Comparison of ENCODE assay signal across 16 mouse cellular contexts in genomic region chr5:13428702-13429101, GRCm38 (mm10).
DNase-seq lines count a peak whose midpoint lies in the region; ATAC-seq and TF ChIP-seq lines count a peak whose summit lies in the region.
"Had no signal": no experiment of that assay in that cellular context is flagged by ENCODE, and none has a peak within 500 bp of the region (broad histone marks: within the 10 kb centered on the region; RNA-seq: fewer than 3 reads in every experiment).

No protein-coding gene starts in this region.

- H3K36me3 ChIP-seq in forebrain, embryonic 14.5 days (ENCODE audit: control insufficient read depth, insufficient read depth, low read length), result no peaks in the 10 kb centered on the region
- no peaks in the 10 kb centered on the region for H3K36me3 ChIP-seq in forebrain, embryonic 13.5 days (ENCODE audit: poor library complexity, severe bottlenecking)
- no peaks in the 10 kb centered on the region for H3K36me3 ChIP-seq in kidney, embryonic 16.5 days (ENCODE audit: insufficient read depth, low read length)
- H3K36me3 ChIP-seq in midbrain, postnatal 0 days (ENCODE audit: insufficient read depth, low read length), result no peaks in the 10 kb centered on the region
- H3K36me3 ChIP-seq in midbrain, embryonic 14.5 days (ENCODE audit: control insufficient read depth, insufficient read depth, low read length), result no peaks in the 10 kb centered on the region
- H3K36me3 ChIP-seq: hindbrain, embryonic 13.5 days; midbrain, embryonic 13.5 days; neural tube, embryonic 12.5 days had no signal

- H3K4me3 ChIP-seq in forebrain, embryonic 14.5 days (ENCODE audit: low read depth, low read length), result no peak overlapping the region
- H3K4me3 ChIP-seq in forebrain, embryonic 13.5 days, result no peak overlapping the region
- no peak overlapping the region for H3K4me3 ChIP-seq in kidney, embryonic 16.5 days (ENCODE audit: low read length)
- no peak overlapping the region for H3K4me3 ChIP-seq in midbrain, postnatal 0 days (ENCODE audit: low read depth, low read length)
- no peak overlapping the region for H3K4me3 ChIP-seq in midbrain, embryonic 14.5 days (replicated peaks; ENCODE audit: low read depth, low read length)
- H3K4me3 ChIP-seq: embryonic facial prominence, embryonic 13.5 days; hindbrain, embryonic 13.5 days; midbrain, embryonic 13.5 days; neural tube, embryonic 12.5 days had no signal

- no peaks in the 10 kb centered on the region for H3K4me1 ChIP-seq in forebrain, embryonic 14.5 days (ENCODE audit: control insufficient read depth, insufficient read depth, low read length)
- H3K4me1 ChIP-seq in forebrain, embryonic 13.5 days, result no peaks in the 10 kb centered on the region
- H3K4me1 ChIP-seq in kidney, embryonic 16.5 days (ENCODE audit: insufficient read depth, low read length), result 0 out of 2 replicates have a peak, but pooled peaks cover 2% of the 10 kb centered on the region
- no peaks in the 10 kb centered on the region for H3K4me1 ChIP-seq in midbrain, postnatal 0 days (ENCODE audit: insufficient read depth, low read length)
- no peaks in the 10 kb centered on the region for H3K4me1 ChIP-seq in midbrain, embryonic 14.5 days (ENCODE audit: control insufficient read depth, insufficient read depth, low read length)
- H3K4me1 ChIP-seq: embryonic facial prominence, embryonic 13.5 days; hindbrain, embryonic 13.5 days; midbrain, embryonic 13.5 days; neural tube, embryonic 12.5 days had no signal

- H3K27ac ChIP-seq in forebrain, embryonic 14.5 days (ENCODE audit: low read depth, low read length), result no peak overlapping the region
- no peak overlapping the region for H3K27ac ChIP-seq in forebrain, embryonic 13.5 days
- no peak overlapping the region for H3K27ac ChIP-seq in kidney, embryonic 16.5 days (ENCODE audit: low read length)
- no peak overlapping the region for H3K27ac ChIP-seq in midbrain, postnatal 0 days (ENCODE audit: low read depth, low read length)
- H3K27ac ChIP-seq in midbrain, embryonic 14.5 days (replicated peaks; ENCODE audit: low read depth, low read length), result no peak overlapping the region
- H3K27ac ChIP-seq: embryonic facial prominence, embryonic 13.5 days; hindbrain, embryonic 13.5 days; midbrain, embryonic 13.5 days; neural tube, embryonic 12.5 days had no signal

- H3K27me3 ChIP-seq in forebrain, embryonic 14.5 days (replicated peaks; ENCODE audit: control insufficient read depth, insufficient read depth, low read length), result no peaks in the 10 kb centered on the region
- H3K27me3 ChIP-seq in forebrain, embryonic 13.5 days, result no peaks in the 10 kb centered on the region
- no peaks in the 10 kb centered on the region for H3K27me3 ChIP-seq in kidney, embryonic 16.5 days (ENCODE audit: insufficient read depth, low read length)
- no peaks in the 10 kb centered on the region for H3K27me3 ChIP-seq in midbrain, postnatal 0 days (ENCODE audit: insufficient read depth, low read length)
- no peaks in the 10 kb centered on the region for H3K27me3 ChIP-seq in midbrain, embryonic 14.5 days (ENCODE audit: control insufficient read depth, insufficient read depth, low read length)
- H3K27me3 ChIP-seq: embryonic facial prominence, embryonic 13.5 days; hindbrain, embryonic 13.5 days; midbrain, embryonic 13.5 days; neural tube, embryonic 12.5 days had no signal

- no peak overlapping the region for H3K4me2 ChIP-seq in forebrain, embryonic 14.5 days (ENCODE audit: low read length)
- H3K4me2 ChIP-seq in forebrain, embryonic 13.5 days, result no peak overlapping the region
- no peak overlapping the region for H3K4me2 ChIP-seq in kidney, embryonic 16.5 days (replicated peaks; ENCODE audit: low read depth, low read length)
- no peak overlapping the region for H3K4me2 ChIP-seq in midbrain, postnatal 0 days (ENCODE audit: low read depth, low read length, poor library complexity, severe bottlenecking)
- no peak overlapping the region for H3K4me2 ChIP-seq in midbrain, embryonic 14.5 days (ENCODE audit: low read length)
- H3K4me2 ChIP-seq: embryonic facial prominence, embryonic 13.5 days; heart, embryonic 11.5 days; hindbrain, embryonic 13.5 days; midbrain, embryonic 13.5 days; neural tube, embryonic 12.5 days had no signal

- peak; percentile 36 for DNase-seq in forebrain, embryonic 14.5 days (ENCODE audit: low spot score)
- DNase-seq in kidney, postnatal 10 days, result peak; percentile 26
- peak; percentile 30 for DNase-seq in midbrain, postnatal 0 days (ENCODE audit: low spot score)
- DNase-seq in midbrain, embryonic 14.5 days, result no peak
- peak; percentile 1 for DNase-seq in lung, postnatal 36 days
- no peak for DNase-seq in layer of hippocampus, adult 9-11 months
- DNase-seq: adrenal gland, adult 2 months; kidney, adult 11 months; liver, postnatal 0 days had no signal

- H3K9ac ChIP-seq in forebrain, embryonic 14.5 days (ENCODE audit: low read length), result no peak overlapping the region
- H3K9ac ChIP-seq in forebrain, embryonic 13.5 days, result no peak overlapping the region
- no peak overlapping the region for H3K9ac ChIP-seq in kidney, embryonic 16.5 days (replicated peaks; ENCODE audit: low read length)
- H3K9ac ChIP-seq in midbrain, postnatal 0 days (replicated peaks; ENCODE audit: low read length, poor library complexity, severe bottlenecking), result no peak overlapping the region
- no peak overlapping the region for H3K9ac ChIP-seq in midbrain, embryonic 14.5 days (replicated peaks; ENCODE audit: low read length)
- H3K9ac ChIP-seq: embryonic facial prominence, embryonic 13.5 days; hindbrain, embryonic 13.5 days; liver, postnatal 0 days; midbrain, embryonic 13.5 days; neural tube, embryonic 12.5 days had no signal

- ATAC-seq in forebrain, embryonic 14.5 days, result peak; percentile 46; the same call in 1 of the 2 replicates
- ATAC-seq in forebrain, embryonic 13.5 days, result no peak; the same call in 1 of the 2 replicates
- no peak for ATAC-seq in kidney, embryonic 16.5 days (ENCODE audit: low FRiP score, low TSS enrichment)
- no peak for ATAC-seq in midbrain, postnatal 0 days (ENCODE audit: low FRiP score)
- no peak for ATAC-seq in midbrain, embryonic 14.5 days (ENCODE audit: low FRiP score, low TSS enrichment)
- ATAC-seq: liver, postnatal 0 days; midbrain, embryonic 13.5 days had no signal

- 32% methylated on average over 1 of the region's 1 CpGs for WGBS in forebrain, embryonic 14.5 days
- 45% methylated on average over 1 of the region's 1 CpGs for WGBS in forebrain, embryonic 13.5 days
- WGBS in kidney, embryonic 16.5 days, result 67% methylated on average over 1 of the region's 1 CpGs
- WGBS in midbrain, postnatal 0 days, result 48% methylated on average over 1 of the region's 1 CpGs
- WGBS in midbrain, embryonic 14.5 days, result 52% methylated on average over 1 of the region's 1 CpGs

- TF ChIP-seq CTCF in midbrain, postnatal 0 days (IDR thresholded peaks at IDR 0.05), result no peak

- H3K9me3 ChIP-seq in forebrain, embryonic 14.5 days (replicated peaks; ENCODE audit: control insufficient read depth, low read length), result no peaks in the 10 kb centered on the region
- no peaks in the 10 kb centered on the region for H3K9me3 ChIP-seq in forebrain, embryonic 13.5 days (replicated peaks)
- peaks cover 3% of the 10 kb centered on the region; the same call in 1 of the 2 replicates for H3K9me3 ChIP-seq in kidney, embryonic 16.5 days (ENCODE audit: low read length)
- no peaks in the 10 kb centered on the region for H3K9me3 ChIP-seq in midbrain, postnatal 0 days (ENCODE audit: low read length)
- no peaks in the 10 kb centered on the region for H3K9me3 ChIP-seq in midbrain, embryonic 14.5 days (ENCODE audit: control insufficient read depth, low read length)
- H3K9me3 ChIP-seq: embryonic facial prominence, embryonic 13.5 days; hindbrain, embryonic 13.5 days; midbrain, embryonic 13.5 days; neural tube, embryonic 12.5 days had no signal

Comparison
In these comparisons a context has a peak if more than half of its experiments do, and no peak if none do; other contexts are left out.
1. DNase-seq: peak in forebrain, embryonic 14.5 days (single experiment), kidney, postnatal 10 days (single experiment), midbrain, postnatal 0 days (single experiment) and lung, postnatal 36 days (single experiment); none in midbrain, embryonic 14.5 days (single experiment) and layer of hippocampus, adult 9-11 months (single experiment).